Mouse (Mus musculus): Measurements from ENCODE around the gene Cdx4.

GRCm38 (mm10) chrX:103286899-103287722 is 34.1 kb upstream of the Cdx4 start:
- TF ChIP-seq POLR2A (IDR thresholded peaks at IDR 0.05; ENCODE audit: low read depth, low read length) (no peak), CTCF (IDR thresholded peaks at IDR 0.05; ENCODE audit: extremely low read depth, insufficient read depth, insufficient read length, insufficient replicate concordance) (no peak)

Measured in spleen, adult 2 months (tissue).